Mouse (Mus musculus) bone marrow macrophage, adult 2 months (primary cell): ENCODE results near the gene Mrps6. TPM values are rescaled to one million over a fixed set of nuclear protein-coding genes. Genes with fewer than 3 reads are reported as not detected.

Experiments
- H3K27ac ChIP-seq: 2 replicates; pipeline ENCODE4 v1.5.1; 2012; ENCODE audit warnings: low read depth, low read length; ENCODE audit not compliant: insufficient read depth
- H3K4me1 ChIP-seq: 2 replicates; pipeline ENCODE4 v1.6.1; 2012; ENCODE audit warnings: low read length; ENCODE audit not compliant: control insufficient read depth, insufficient read depth
- H3K4me3 ChIP-seq: 2 replicates; pipeline ENCODE4 v1.5.1; 2012; ENCODE audit warnings: mild to moderate bottlenecking, low read length, moderate library complexity; ENCODE audit not compliant: insufficient read depth
- CTCF ChIP-seq: IDR thresholded peaks from 2 replicates; pipeline ENCODE4 v1.5.1; 2012; ENCODE audit warnings: low read depth, mild to moderate bottlenecking, low read length, moderate library complexity
- POLR2A ChIP-seq: IDR thresholded peaks from 2 replicates; pipeline ENCODE4 v1.6.1; 2012; ENCODE audit warnings: mild to moderate bottlenecking, low read depth, low read length, borderline replicate concordance
- polyA plus RNA-seq: library from polyadenylated mRNA; stranded (reverse); fragments of >200 nt; gene quantifications from 2 replicates; pipeline ENCODE4 v1.2.4, GENCODE M21; 2012; ENCODE audit not compliant: missing spikeins, insufficient read depth, insufficient read length

Mrps6 gene
- polyA plus RNA-seq, 1 experiment = 32.2 TPM

GRCm38 (mm10) chr16:92141021-92141420, 83.0 kb downstream of the Mrps6 start:
- Histone ChIP-seq H3K27ac (no peak overlapping the region), H3K4me1 (no peaks in the 10 kb centered on the region), H3K4me3 (no peak overlapping the region)
- TF ChIP-seq CTCF = no peak
- no peak for TF ChIP-seq POLR2A

DNA sequence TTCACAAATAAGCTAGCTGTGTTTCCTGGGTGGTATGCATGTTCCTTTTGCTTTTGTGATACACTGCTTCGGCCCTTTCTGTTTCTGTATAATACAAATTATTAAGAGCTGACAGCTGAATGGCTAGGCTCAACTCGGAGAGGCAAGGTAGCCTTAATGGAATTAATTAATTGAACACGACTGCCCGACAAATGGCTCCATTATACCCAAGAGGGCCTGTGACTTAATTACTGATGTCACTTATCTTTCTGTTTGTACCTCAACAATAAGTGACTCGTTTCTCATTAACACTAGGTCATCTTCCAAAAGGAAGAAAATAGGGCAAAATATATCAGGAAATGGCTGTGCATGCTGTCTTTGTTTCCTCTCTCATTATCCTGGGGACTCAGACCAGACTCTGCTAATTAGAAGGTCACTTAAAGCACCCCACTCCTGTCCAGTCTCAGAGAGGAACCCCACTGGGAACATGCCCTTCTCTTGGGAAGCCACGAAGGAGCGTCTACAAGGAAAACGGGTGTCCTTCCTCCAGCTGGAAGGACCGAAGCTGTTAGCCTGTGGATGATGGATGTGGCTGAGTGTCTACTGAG, 84.4 kb downstream of the Mrps6 start:
- Histone ChIP-seq H3K4me1 (no peaks in the 10 kb centered on the region), H3K27ac (no peak overlapping the region), H3K4me3 (no peak overlapping the region)
- no peak for TF ChIP-seq CTCF
- no peak for TF ChIP-seq POLR2A

DNA sequence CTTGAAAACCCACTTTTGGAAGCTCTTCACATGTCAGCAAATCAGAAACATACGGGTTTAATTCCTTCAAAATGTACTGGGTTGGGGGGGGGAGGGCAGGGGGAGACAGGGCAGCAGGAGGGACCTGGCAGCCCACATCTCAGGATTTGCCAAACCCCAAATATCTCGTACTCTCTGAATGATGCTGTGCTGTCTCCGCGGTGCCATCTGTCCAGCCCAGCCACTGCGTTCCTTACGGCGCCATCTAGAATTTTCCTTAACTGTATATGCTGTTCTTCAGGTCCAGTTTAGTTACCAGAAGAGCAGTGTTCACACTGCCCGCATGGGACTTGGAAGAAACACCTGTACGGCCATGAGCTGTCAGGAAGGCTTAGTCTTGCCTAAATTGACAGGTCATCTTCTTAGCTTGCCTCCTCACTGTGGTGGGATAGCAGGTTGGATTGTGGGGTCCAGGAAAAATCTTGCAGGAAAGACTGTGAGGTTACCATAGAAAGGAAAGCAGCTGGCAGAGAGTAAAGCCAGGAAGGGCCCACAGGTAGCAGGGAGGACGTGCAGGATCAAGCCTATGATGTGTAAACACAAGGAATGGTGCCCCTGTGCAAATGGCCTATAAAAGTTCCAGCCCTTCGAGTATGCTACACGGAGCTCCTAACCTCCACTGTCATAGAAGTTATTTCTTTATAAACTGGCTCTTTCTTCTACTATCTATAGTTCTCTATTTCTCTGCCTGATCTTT, 89.7 kb downstream of the Mrps6 start:
- TF ChIP-seq CTCF (no peak), POLR2A (no peak)
- no peaks in the 10 kb centered on the region for H3K4me1 ChIP-seq
- no peak overlapping the region for H3K4me3 ChIP-seq
- H3K27ac ChIP-seq = no peak overlapping the region

- no peak for TF ChIP-seq POLR2A
- no peak for TF ChIP-seq CTCF
- Histone ChIP-seq H3K4me1 (no peaks in the 10 kb centered on the region), H3K4me3 (no peak overlapping the region), H3K27ac (no peak overlapping the region)
These were observed 90.3 kb downstream of the Mrps6 start for GRCm38 (mm10) chr16:92148367-92148728.

- no peak overlapping the region for H3K27ac ChIP-seq
- no peaks in the 10 kb centered on the region for H3K4me1 ChIP-seq
These were observed 92.9 kb downstream of the Mrps6 start for GRCm38 (mm10) chr16:92150975-92151374.

GRCm38 (mm10) chr16:92158021-92158455, 100.0 kb downstream of the Mrps6 start:
- Histone ChIP-seq H3K27ac (no peak overlapping the region), H3K4me1 (no peaks in the 10 kb centered on the region), H3K4me3 (no peak overlapping the region)
- no peak for TF ChIP-seq CTCF

More at GRCm38 (mm10) chr16:92150975-92151374, 92.9 kb downstream of the Mrps6 start:
- TF ChIP-seq CTCF = no peak
- no peak for TF ChIP-seq POLR2A
- H3K4me3 ChIP-seq = no peak overlapping the region

- Histone ChIP-seq H3K4me3 (no peak overlapping the region), H3K27ac (no peak overlapping the region)
These were observed 100.5 kb downstream of the Mrps6 start for GRCm38 (mm10) chr16:92158461-92159091.

GRCm38 (mm10) chr16:92159114-92159513, 101.0 kb downstream of the Mrps6 start:
- Histone ChIP-seq H3K27ac (no peak overlapping the region), H3K4me3 (no peak overlapping the region), H3K4me1 (no peaks in the 10 kb centered on the region)
- no peak for TF ChIP-seq POLR2A
- TF ChIP-seq CTCF = no peak

More at GRCm38 (mm10) chr16:92158461-92159091, 100.5 kb downstream of the Mrps6 start:
- TF ChIP-seq CTCF (no peak), POLR2A (no peak)
- no peaks in the 10 kb centered on the region for H3K4me1 ChIP-seq

Other genes starting within 250 kb of the Mrps6 start
- not detected in 2 replicates for gene Gm49711, start within 50 bp of the Mrps6 start, polyA plus RNA-seq
- 6.7 and 7.2 TPM in 2 replicates for gene Slc5a3, start 52 bp downstream of the Mrps6 start, polyA plus RNA-seq
- gene Kcne2, start 234.1 kb downstream of the Mrps6 start, polyA plus RNA-seq = not detected in 2 replicates
- gene Smim11, start 243.0 kb downstream of the Mrps6 start, polyA plus RNA-seq = 68.3 and 95.1 TPM in 2 replicates